Mouse (Mus musculus) cerebellum, adult 2 months (tissue): ENCODE data around the gene Eras.

Experiments used
- CTCF ChIP-seq: fragments of 200-500 bp; IDR thresholded peaks from 2 replicates; pipeline ENCODE4 v1.5.1; 2011; ENCODE audit warnings: low read depth, mild to moderate bottlenecking, control low read depth, low read length, moderate library complexity, borderline replicate concordance; ENCODE audit not compliant: insufficient read depth
- POLR2A ChIP-seq: fragments of 200-500 bp; IDR thresholded peaks from 2 replicates; pipeline ENCODE4 v1.6.1; 2011; ENCODE audit warnings: low read length, control low read depth, borderline replicate concordance; ENCODE audit not compliant: insufficient read depth

- TF ChIP-seq POLR2A (no peak), CTCF (no peak)
Measured at GRCm38 (mm10) chrX:7950091-7950490, 21.7 kb upstream of the Eras start.
